Mouse (Mus musculus) heart, adult 2 months (tissue): ENCODE data around the gene Gys2. TPM values are rescaled to one million over a fixed set of nuclear protein-coding genes. Genes with fewer than 3 reads are reported as not detected.

Experiments
- DNase-seq, 2 experiments: peaks; one replicate each; pipeline ENCODE4 v3.0.0; 2021
- H3K27ac ChIP-seq: fragments of 200-600 bp; 2 replicates; pipeline ENCODE4 v1.8.1; 2022
- H3K27me3 ChIP-seq: fragments of 200-500 bp; 2 replicates; pipeline ENCODE4 v1.6.1; 2012; ENCODE audit warnings: mild to moderate bottlenecking, low read length, inconsistent platforms, mixed read lengths; ENCODE audit not compliant: control insufficient read depth, insufficient read depth
- H3K36me3 ChIP-seq: fragments of 200-500 bp; 2 replicates; pipeline ENCODE4 v1.6.1; 2012; ENCODE audit warnings: low read length, inconsistent platforms; ENCODE audit not compliant: control insufficient read depth, insufficient read depth
- H3K4me1 ChIP-seq: fragments of 200-500 bp; 2 replicates; pipeline ENCODE4 v1.6.1; 2011; ENCODE audit warnings: low read length; ENCODE audit not compliant: control insufficient read depth, insufficient read depth
- H3K4me3 ChIP-seq: fragments of 200-600 bp; 2 replicates; pipeline ENCODE4 v1.8.1; 2022
- H3K79me2 ChIP-seq: fragments of 200-500 bp; replicated peaks from 2 replicates; pipeline ENCODE4 v1.6.1; 2012; ENCODE audit warnings: mild to moderate bottlenecking, inconsistent platforms, low read length, moderate library complexity, mixed read lengths; ENCODE audit not compliant: control insufficient read depth, insufficient read depth
- H3K9ac ChIP-seq: fragments of 200-500 bp; 2 replicates; pipeline ENCODE4 v1.6.1; 2012; ENCODE audit warnings: low read depth, mild to moderate bottlenecking, control low read depth, inconsistent platforms, low read length, mixed read lengths
- CTCF ChIP-seq: fragments of 200-600 bp; IDR thresholded peaks from 2 replicates; pipeline ENCODE4 v1.8.1; 2022; ENCODE audit warnings: antibody characterized with exemption, mild to moderate bottlenecking, moderate library complexity
- EP300 ChIP-seq: fragments of 200-500 bp; IDR thresholded peaks from 2 replicates; pipeline ENCODE4 v1.6.1; 2011; ENCODE audit warnings: low read depth, low read length, control low read depth; ENCODE audit not compliant: insufficient read depth
- POLR2A ChIP-seq: fragments of 200-500 bp; IDR thresholded peaks from 2 replicates; pipeline ENCODE4 v1.6.1; 2011; ENCODE audit warnings: mild to moderate bottlenecking, low read depth, low read length, control low read depth; ENCODE audit not compliant: insufficient read depth
- WGBS: fragments of 180-500 bp; shearing (Covaris S2); methylation state at CpG from one replicate; pipeline ENCODE4 v1.1.7; 2018; 5-methylcytosine and 5-hydroxymethylcytosine counted together
- intact Hi-C: fragments of 180-260 bp; cut with DNase I; formaldehyde crosslinking; loops from one replicate; pipeline ENCODE4 v1.15.1; 2025
- polyA plus RNA-seq: library from polyadenylated mRNA; depleted of rRNA; stranded (reverse); fragments of >200 nt; gene quantifications from 2 replicates; pipeline ENCODE4 v1.2.3, GENCODE M21; 2012
- total RNA-seq, 2 experiments: library from RNA; stranded (reverse); gene quantifications; 2 replicates each; pipeline ENCODE4 v1.2.3; 2021

Gys2 gene
- total and polyA plus RNA-seq, 3 experiments: 0.09 to 1.0 (median 0.39) TPM

DNA sequence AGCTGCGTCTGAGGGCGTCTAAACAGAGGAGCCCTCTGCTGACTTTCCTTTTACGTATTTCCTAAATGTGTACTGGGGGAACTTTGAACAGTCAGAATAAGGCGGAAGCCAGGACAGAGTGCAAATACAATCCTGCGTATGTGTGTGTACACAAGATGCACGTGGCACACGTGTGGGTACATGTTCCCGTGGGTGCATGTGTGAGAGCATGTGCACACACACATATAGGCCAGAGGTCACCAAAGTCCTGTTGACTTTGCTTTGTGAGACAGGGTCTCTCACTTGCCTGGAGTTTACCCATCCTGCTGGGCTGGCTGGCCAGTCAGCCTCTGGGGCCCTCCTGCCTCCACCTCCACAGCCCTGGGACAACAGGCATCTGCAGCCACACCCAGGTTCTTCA lies 1.8 kb downstream of the Gys2 start:
- no peak for TF ChIP-seq POLR2A
- TF ChIP-seq CTCF: no peak
- no peak for TF ChIP-seq EP300
- DNase-seq: no peak
- no peaks in the 10 kb centered on the region for H3K4me1 ChIP-seq
- H3K79me2 ChIP-seq: no peaks in the 10 kb centered on the region
- intact Hi-C loops: no loop called here
- H3K36me3 ChIP-seq: no peaks in the 10 kb centered on the region
- H3K27me3 ChIP-seq: no peaks in the 10 kb centered on the region
- WGBS: 81% methylated on average over 8 of the region's 8 CpGs
- H3K27ac ChIP-seq: no peak overlapping the region
- H3K9ac ChIP-seq: no peak overlapping the region
- H3K4me3 ChIP-seq: no peak overlapping the region

DNA sequence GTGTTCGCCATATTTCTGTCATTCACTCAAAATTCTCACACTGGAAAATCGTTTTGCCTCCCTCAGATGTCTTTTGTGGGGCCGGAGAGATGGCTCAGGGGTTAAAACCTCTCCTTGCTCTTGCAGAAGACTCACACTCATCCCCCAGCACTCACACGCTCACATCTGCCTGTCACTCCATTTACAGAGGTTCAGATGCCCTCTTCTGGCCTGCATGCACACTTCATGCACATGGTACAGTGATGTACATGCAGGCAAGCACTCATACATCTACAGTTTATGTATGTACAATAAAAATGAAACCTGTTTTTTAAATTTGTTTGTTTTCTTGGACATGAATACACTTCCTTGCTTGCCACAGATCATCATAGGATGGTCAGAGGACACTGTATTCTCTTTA lies 3.3 kb downstream of the Gys2 start:
- 45% methylated on average over 4 of the region's 4 CpGs for WGBS
- intact Hi-C loops: no loop called here
- Histone ChIP-seq H3K79me2 (no peaks in the 10 kb centered on the region), H3K27me3 (no peaks in the 10 kb centered on the region), H3K9ac (no peak overlapping the region), H3K4me3 (no peak overlapping the region), H3K27ac (no peak overlapping the region), H3K36me3 (no peaks in the 10 kb centered on the region), H3K4me1 (no peaks in the 10 kb centered on the region)
- TF ChIP-seq CTCF (peak; percentile 44), EP300 (no peak)
- DNase-seq: no peak

DNA sequence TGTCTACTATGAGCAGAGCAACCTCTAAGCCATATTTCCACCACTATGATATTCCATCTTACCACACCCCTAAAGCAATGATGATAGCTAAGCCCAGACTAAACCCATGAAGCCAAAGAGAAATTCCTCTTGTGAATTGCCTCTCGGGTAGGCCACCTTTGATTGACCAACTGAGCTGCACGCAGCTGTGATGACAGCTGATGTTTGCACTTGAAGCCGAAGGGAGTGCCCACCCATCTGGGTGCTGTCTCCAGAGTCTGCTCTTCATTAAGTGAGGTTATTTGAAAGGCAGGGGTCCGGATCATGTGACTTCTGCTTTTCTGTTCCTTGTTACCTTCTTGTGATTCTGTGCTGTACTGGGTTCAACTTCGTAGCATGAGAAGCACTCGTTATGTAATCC lies 10.7 kb downstream of the Gys2 start:
- H3K79me2 ChIP-seq: no peaks in the 10 kb centered on the region
- TF ChIP-seq CTCF (no peak), POLR2A (no peak), EP300 (no peak)
- H3K4me1 ChIP-seq: no peaks in the 10 kb centered on the region
- H3K27me3 ChIP-seq: no peaks in the 10 kb centered on the region
- intact Hi-C loops: no loop called here
- H3K9ac ChIP-seq: no peak overlapping the region
- H3K27ac ChIP-seq: no peak overlapping the region
- no peak overlapping the region for H3K4me3 ChIP-seq
- DNase-seq: no peak
- WGBS: 77% methylated on average over 6 of the region's 6 CpGs
- H3K36me3 ChIP-seq: no peaks in the 10 kb centered on the region

DNA sequence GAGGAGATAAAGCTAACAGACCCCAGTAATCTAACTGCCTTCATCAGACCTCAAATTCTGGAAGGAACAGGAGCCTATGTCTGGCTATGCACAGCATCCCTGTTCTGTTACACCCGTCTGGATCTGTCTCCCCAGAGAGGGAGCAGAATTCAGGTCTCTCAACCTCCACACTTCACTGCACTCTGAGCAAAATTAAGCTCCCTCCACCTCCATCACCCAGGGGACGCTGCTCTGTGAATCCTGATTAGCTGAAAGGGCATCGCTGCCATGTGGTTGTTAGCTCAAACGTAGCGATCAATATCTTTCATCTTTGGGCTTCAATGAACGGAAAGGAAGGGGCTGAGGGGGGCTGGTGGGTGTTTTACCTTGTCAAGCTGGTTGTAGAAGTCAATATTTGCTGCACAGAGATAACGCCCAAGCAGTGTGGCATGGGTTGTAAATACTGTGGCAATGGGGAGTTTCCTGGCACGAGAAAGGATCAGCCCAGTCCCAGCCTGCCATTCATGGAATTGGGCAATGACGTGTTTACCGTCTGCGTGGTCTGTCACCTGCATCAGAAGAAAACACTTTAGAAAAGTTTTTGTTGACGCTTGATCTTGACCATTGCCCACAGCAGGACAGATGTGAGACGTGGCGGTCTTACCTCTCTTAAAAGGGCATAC lies 13.8 kb downstream of the Gys2 start:
- Histone ChIP-seq H3K4me3 (no peak overlapping the region), H3K4me1 (no peaks in the 10 kb centered on the region), H3K79me2 (no peaks in the 10 kb centered on the region), H3K27me3 (no peaks in the 10 kb centered on the region), H3K9ac (no peak overlapping the region), H3K36me3 (no peaks in the 10 kb centered on the region), H3K27ac (no peak overlapping the region)
- intact Hi-C loops: no loop called here
- no peak for TF ChIP-seq CTCF
- DNase-seq: no peak
- WGBS: 79% methylated on average over 14 of the region's 14 CpGs

DNA sequence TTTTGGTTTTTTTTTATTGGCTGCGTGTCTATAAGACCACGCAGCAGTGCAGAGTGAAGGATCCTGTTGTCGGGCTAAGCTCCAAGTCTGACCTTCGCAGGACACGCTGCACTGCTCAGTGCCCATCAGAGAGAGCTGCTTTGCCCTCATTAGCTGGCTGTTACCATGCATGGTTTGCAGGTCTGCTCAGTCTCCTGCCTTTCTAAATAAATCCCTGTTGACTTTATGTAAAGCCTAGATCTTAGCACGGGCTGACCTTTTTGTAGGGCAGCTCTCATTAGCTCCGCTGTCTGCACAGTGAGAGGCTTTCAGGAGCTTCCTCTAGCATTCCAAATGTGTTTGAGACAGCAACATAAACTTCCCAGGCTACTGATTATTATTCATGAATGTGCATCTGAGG lies 14.9 kb downstream of the Gys2 start:
- 69% methylated on average over 7 of the region's 7 CpGs for WGBS

DNA sequence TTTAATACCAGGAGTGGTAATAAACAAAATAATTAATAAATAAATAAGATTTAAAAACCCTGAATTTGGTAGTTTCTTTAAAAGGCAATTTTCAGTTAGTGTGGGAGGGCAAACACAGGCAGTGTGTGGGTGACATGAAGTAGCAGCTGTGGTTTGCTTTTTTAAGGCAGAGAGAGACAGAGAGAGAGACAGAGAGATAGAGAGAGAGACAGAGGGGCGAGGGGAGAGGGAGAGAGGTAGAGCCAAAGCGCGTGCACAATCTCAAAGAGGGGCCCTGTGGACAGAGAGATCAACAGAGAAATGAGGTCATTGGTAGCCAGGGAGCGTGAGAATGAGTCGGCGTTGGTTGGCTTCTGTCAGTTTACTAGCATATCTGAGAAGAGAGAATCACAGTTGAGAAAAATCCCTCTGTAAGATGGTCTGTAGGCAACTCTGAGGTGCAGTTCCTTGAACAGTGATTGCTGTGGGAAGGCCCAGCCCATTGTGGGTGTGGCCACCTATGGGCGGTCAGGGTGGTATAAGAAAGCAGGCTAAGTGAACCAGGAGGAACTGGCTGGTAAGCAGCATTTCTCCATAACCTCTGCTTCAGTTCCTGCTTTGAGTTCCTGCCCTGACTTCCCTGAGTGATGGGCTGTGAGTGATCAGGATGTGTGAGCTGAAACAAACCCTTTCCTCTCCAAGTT lies 17.5 kb downstream of the Gys2 start:
- no peaks in the 10 kb centered on the region for H3K27me3 ChIP-seq
- TF ChIP-seq POLR2A (no peak), CTCF (no peak), EP300 (no peak)
- 55% methylated on average over 7 of the region's 7 CpGs for WGBS
- intact Hi-C loops: no loop called here
- no peaks in the 10 kb centered on the region for H3K36me3 ChIP-seq
- H3K79me2 ChIP-seq: no peaks in the 10 kb centered on the region
- no peak for DNase-seq
- H3K4me1 ChIP-seq: no peaks in the 10 kb centered on the region
- H3K4me3 ChIP-seq: no peak overlapping the region
- no peak overlapping the region for H3K9ac ChIP-seq
- H3K27ac ChIP-seq: no peak overlapping the region

More for the DNA sequence above, 14.9 kb downstream of the Gys2 start:
- Histone ChIP-seq H3K27me3 (no peaks in the 10 kb centered on the region), H3K4me1 (no peaks in the 10 kb centered on the region), H3K4me3 (no peak overlapping the region), H3K27ac (no peak overlapping the region), H3K9ac (no peak overlapping the region), H3K36me3 (no peaks in the 10 kb centered on the region), H3K79me2 (no peaks in the 10 kb centered on the region)
- no peak for DNase-seq
- TF ChIP-seq EP300 (no peak), CTCF (no peak), POLR2A (no peak)
- intact Hi-C loops: no loop called here
